Mouse (Mus musculus): ENCODE measurements around the gene Pheta1. TPM values are rescaled to one million over a fixed set of nuclear protein-coding genes. Genes with fewer than 3 reads are reported as not detected.

Pheta1 gene
- polyA plus RNA-seq, 1 experiment from 2014 or later: 22.6 TPM

DNA sequence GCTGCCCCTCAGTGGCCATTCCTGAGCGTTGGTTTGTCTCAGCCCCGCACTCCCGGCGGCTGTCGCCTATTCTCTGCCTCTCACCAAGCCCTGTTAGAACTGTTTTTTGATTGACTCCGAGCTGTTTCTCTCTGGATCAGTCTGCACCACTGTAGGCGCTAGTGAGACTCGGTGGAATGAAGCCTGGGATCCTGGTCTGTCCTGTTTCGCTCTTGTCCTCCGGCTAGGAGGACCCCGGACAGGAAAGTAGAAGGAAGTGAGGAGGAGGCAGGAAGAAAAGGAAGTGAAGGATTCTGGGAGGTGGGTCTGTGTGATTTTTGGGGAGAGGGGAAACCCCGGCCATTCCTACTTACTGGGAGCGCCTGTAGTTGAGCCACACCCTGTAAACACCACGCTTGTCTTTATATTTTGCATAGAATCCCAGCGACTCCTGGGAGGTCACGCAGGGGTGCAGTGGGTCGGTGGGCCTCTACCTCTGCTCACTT is 707 bp upstream of the Pheta1 start:
- WGBS: under 1% methylated on average over 17 of the region's 17 CpGs
- H3K9ac ChIP-seq (replicated peaks; ENCODE audit: low read depth, low read length): no peak overlapping the region
- ATAC-seq (ENCODE audit: low read depth): no peak; the same call in 1 of the 2 replicates
- H3K27ac ChIP-seq (ENCODE audit: low read depth, low read length): no peak overlapping the region
- peaks cover 24% of the 10 kb centered on the region for H3K4me1 ChIP-seq (ENCODE audit: control insufficient read depth, insufficient read depth, low read length)
- H3K9me3 ChIP-seq (ENCODE audit: control insufficient read depth, low read length): no peaks in the 10 kb centered on the region
- H3K27me3 ChIP-seq (ENCODE audit: control insufficient read depth, insufficient read depth, low read length): peaks cover 12% of the 10 kb centered on the region
- H3K36me3 ChIP-seq (ENCODE audit: control insufficient read depth, insufficient read depth, low read length): peaks cover 15% of the 10 kb centered on the region
- peak overlapping the region; percentile 88 for H3K4me3 ChIP-seq (ENCODE audit: low read depth, low read length)
- peak overlapping the region; percentile 48 for H3K4me2 ChIP-seq (ENCODE audit: low read depth, low read length)

DNA sequence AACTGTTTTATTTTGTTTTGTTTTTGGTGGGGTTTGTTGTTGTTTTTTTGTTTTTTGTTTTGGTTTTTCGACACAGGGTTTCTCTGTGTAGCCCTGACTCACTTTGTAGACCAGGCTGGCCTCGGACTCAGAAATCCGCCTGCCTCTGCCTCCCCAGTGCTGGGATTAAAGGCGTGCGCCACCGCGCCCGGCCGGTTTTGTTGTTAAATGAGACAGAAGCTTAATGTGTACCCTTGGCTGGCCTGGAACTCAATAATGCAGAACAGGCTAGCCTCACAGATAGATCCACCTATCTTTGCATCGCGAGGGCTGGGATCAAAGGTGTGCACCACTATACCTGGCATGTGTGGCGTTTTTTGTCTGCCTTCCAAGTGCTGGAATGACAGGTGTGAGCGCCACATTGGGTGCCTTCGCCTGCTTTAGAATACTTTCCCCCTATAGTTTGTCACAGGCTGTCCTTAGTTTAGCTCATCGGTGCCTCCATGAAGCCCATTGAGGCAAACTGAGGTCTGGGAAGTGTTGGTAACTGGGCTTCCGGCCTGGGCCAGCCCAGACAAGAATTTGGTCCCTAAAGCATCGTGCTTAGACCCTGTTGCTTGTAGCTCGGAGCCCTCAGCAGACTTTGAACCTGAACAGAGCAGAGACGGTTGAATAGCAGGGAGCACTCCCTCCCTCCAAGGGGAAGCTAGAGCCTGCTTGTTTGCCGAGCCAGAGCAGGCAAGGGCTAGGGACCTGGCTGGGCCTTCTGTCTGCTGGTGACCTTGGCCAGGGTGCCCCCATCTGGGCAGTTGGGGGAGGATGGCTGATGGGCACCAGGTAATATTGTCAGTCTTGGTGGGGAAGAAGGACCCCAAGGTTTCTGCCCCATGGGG is 930 bp downstream of the Pheta1 start:
- H3K9ac ChIP-seq (replicated peaks; ENCODE audit: low read depth, low read length): peak overlapping the region; percentile 79
- no peaks in the 10 kb centered on the region for H3K9me3 ChIP-seq (ENCODE audit: control insufficient read depth, low read length)
- H3K4me2 ChIP-seq (ENCODE audit: low read depth, low read length): peak overlapping the region; percentile 48
- peak overlapping the region; percentile 88 for H3K4me3 ChIP-seq (ENCODE audit: low read depth, low read length)
- no peaks in the 10 kb centered on the region for H3K27me3 ChIP-seq (ENCODE audit: control insufficient read depth, insufficient read depth, low read length)
- WGBS: 40% methylated on average over 20 of the region's 20 CpGs
- H3K36me3 ChIP-seq (ENCODE audit: control insufficient read depth, insufficient read depth, low read length): peaks cover 24% of the 10 kb centered on the region
- peaks cover 31% of the 10 kb centered on the region for H3K4me1 ChIP-seq (ENCODE audit: control insufficient read depth, insufficient read depth, low read length)
- H3K27ac ChIP-seq (ENCODE audit: low read depth, low read length): no peak overlapping the region
- no peak for ATAC-seq (ENCODE audit: low read depth)

DNA sequence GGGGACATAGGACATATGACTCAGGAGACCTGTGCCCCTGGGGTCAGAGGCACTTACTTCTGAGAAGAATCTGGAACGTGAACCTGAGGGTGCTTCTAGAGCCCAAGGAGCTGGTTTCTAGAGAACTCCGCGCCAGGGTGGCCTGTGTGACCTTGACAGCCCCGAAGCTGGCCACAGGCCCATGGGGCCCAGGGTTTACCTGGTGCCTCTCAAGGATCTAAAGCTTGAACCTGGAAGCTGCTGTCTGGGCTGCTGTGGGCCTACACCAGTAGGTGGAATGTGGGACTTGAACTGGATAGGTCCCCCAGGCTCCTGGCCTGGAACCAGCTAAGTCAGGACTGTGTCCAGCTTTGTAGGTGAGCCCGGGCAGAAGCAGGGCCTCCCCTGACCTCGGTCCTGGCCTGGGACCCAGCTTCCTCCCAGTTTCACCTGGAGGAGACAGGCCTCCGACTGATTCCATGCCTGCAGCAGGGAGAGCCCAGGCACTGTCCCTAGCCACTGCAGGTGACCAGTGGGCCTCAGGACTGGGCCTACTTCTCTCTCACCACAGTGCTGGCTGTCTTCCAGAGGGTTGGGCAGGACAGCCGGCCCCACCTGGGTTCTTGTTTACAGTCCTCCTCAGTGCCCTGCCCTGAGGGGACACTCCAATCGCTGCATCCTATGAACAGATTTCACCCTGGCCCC is 4.7 kb downstream of the Pheta1 start:
- Histone ChIP-seq H3K4me3 (ENCODE audit: low read depth, low read length) (no peak overlapping the region), H3K4me2 (ENCODE audit: low read depth, low read length) (no peak overlapping the region), H3K27me3 (ENCODE audit: control insufficient read depth, insufficient read depth, low read length) (no peaks in the 10 kb centered on the region), H3K9ac (replicated peaks; ENCODE audit: low read depth, low read length) (no peak overlapping the region), H3K9me3 (ENCODE audit: control insufficient read depth, low read length) (no peaks in the 10 kb centered on the region), H3K4me1 (ENCODE audit: control insufficient read depth, insufficient read depth, low read length) (peaks cover 25% of the 10 kb centered on the region), H3K36me3 (ENCODE audit: control insufficient read depth, insufficient read depth, low read length) (peaks cover 24% of the 10 kb centered on the region), H3K27ac (ENCODE audit: low read depth, low read length) (no peak overlapping the region)
- WGBS: 75% methylated on average over 9 of the region's 9 CpGs
- no peak for ATAC-seq (ENCODE audit: low read depth)

DNA sequence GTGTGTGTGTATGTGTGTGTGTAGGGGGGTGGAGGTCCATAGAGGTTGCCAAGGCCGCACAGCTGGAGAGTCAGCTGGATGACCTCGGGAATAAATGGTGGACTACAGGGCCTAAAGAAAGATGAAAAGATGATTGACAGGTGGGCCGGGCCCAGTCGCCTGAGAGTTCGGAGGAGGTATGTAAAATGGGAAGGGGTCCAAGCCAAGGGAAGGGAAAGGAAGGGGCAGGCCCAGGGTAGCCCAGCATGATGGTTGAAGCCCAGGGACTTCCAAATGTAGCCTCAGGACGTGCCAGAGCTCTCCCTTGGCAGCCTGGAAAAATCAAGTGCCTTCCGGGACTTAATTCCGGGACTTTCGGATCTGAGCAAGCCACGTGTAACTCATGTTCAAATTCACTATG is 6.0 kb downstream of the Pheta1 start:
- ATAC-seq (ENCODE audit: low read depth): no peak
- H3K4me2 ChIP-seq (ENCODE audit: low read depth, low read length): no peak overlapping the region
- H3K4me1 ChIP-seq (ENCODE audit: control insufficient read depth, insufficient read depth, low read length): peaks cover 20% of the 10 kb centered on the region
- H3K9me3 ChIP-seq (ENCODE audit: control insufficient read depth, low read length): no peaks in the 10 kb centered on the region
- no peak overlapping the region for H3K27ac ChIP-seq (ENCODE audit: low read depth, low read length)
- peaks cover 24% of the 10 kb centered on the region for H3K36me3 ChIP-seq (ENCODE audit: control insufficient read depth, insufficient read depth, low read length)
- H3K27me3 ChIP-seq (ENCODE audit: control insufficient read depth, insufficient read depth, low read length): no peaks in the 10 kb centered on the region
- no peak overlapping the region for H3K9ac ChIP-seq (replicated peaks; ENCODE audit: low read depth, low read length)
- no peak overlapping the region for H3K4me3 ChIP-seq (ENCODE audit: low read depth, low read length)
- WGBS: 76% methylated on average over 10 of the region's 10 CpGs

DNA sequence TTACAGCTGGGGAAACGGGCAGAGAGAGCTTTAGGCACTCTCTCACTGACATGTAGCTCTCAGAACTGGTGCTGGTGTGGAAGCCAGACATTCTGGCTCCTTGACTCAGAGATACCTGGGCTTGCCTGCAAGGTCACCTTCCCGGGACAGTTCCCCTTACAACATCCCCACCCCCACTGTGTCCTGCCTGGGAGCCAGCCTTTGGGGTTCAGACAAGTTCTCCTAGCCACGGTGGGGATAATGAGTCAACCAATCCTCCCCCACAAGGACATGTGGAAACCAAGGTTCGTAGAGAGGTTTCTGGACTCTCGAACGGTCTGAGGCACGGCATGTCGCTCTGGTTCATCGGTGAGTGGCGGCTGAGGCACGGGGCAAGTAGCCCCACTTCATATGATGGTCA is 8.0 kb downstream of the Pheta1 start:
- H3K9ac ChIP-seq (replicated peaks; ENCODE audit: low read depth, low read length): no peak overlapping the region
- H3K4me3 ChIP-seq (ENCODE audit: low read depth, low read length): no peak overlapping the region
- H3K27me3 ChIP-seq (ENCODE audit: control insufficient read depth, insufficient read depth, low read length): no peaks in the 10 kb centered on the region
- H3K9me3 ChIP-seq (ENCODE audit: control insufficient read depth, low read length): no peaks in the 10 kb centered on the region
- peaks cover 7% of the 10 kb centered on the region; the same call in 1 of the 2 replicates for H3K4me1 ChIP-seq (ENCODE audit: control insufficient read depth, insufficient read depth, low read length)
- ATAC-seq (ENCODE audit: low read depth): no peak
- 87% methylated on average over 11 of the region's 11 CpGs for WGBS
- no peak overlapping the region for H3K27ac ChIP-seq (ENCODE audit: low read depth, low read length)
- peaks cover 29% of the 10 kb centered on the region for H3K36me3 ChIP-seq (ENCODE audit: control insufficient read depth, insufficient read depth, low read length)
- no peak overlapping the region for H3K4me2 ChIP-seq (ENCODE audit: low read depth, low read length)

DNA sequence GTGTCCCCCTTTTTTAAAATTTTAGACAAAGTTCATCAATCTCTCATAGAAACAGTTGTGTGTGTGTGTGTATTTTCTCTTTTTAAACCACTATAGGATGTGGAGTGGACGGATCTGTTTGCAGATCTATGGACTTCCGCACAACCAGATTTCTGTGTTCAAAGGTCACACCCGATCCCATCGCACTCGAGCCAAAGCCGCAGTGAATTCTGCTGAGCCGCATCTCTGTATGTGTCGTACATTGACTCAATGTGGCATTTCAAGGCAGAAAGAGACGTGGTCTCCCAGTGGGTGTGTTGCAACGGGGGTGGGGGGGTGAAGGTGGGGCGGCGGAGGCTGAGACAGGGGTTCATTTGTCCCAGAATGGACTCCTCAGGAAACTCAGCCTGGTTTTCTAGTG is 9.6 kb downstream of the Pheta1 start:
- no peak for ATAC-seq (ENCODE audit: low read depth)
- no peak overlapping the region for H3K4me3 ChIP-seq (ENCODE audit: low read depth, low read length)
- H3K4me1 ChIP-seq (ENCODE audit: control insufficient read depth, insufficient read depth, low read length): peaks cover 6% of the 10 kb centered on the region; the same call in 1 of the 2 replicates
- peaks cover 15% of the 10 kb centered on the region for H3K36me3 ChIP-seq (ENCODE audit: control insufficient read depth, insufficient read depth, low read length)
- WGBS: 90% methylated on average over 12 of the region's 12 CpGs
- H3K9ac ChIP-seq (replicated peaks; ENCODE audit: low read depth, low read length): no peak overlapping the region
- H3K27ac ChIP-seq (ENCODE audit: low read depth, low read length): no peak overlapping the region
- H3K27me3 ChIP-seq (ENCODE audit: control insufficient read depth, insufficient read depth, low read length): no peaks in the 10 kb centered on the region
- no peaks in the 10 kb centered on the region for H3K9me3 ChIP-seq (ENCODE audit: control insufficient read depth, low read length)
- H3K4me2 ChIP-seq (ENCODE audit: low read depth, low read length): no peak overlapping the region

DNA sequence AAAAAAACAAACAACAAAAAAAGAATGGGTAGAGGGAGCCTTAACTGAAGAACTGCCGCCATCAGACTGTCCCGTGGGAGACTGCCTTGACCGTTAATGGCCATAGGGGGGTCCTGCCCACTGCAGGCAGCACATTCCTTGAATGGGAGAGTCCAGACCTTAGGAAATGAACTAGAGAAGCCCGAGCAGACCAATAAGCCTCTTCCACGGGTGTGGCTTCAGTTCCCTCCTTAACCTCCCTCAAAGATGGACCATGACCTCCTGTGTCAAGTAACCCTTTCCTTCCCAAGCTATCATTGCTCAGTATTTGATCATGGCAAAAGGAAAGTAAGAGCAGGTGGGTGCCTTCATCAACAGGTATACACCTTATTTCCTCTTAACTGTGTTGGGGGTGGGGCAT is 13.2 kb downstream of the Pheta1 start:
- H3K9me3 ChIP-seq (ENCODE audit: control insufficient read depth, low read length): no peaks in the 10 kb centered on the region
- H3K9ac ChIP-seq (replicated peaks; ENCODE audit: low read depth, low read length): no peak overlapping the region
- peaks cover 10% of the 10 kb centered on the region; the same call in 1 of the 2 replicates for H3K36me3 ChIP-seq (ENCODE audit: control insufficient read depth, insufficient read depth, low read length)
- H3K27ac ChIP-seq (ENCODE audit: low read depth, low read length): no peak overlapping the region
- ATAC-seq (ENCODE audit: low read depth): no peak
- no peaks in the 10 kb centered on the region for H3K4me1 ChIP-seq (ENCODE audit: control insufficient read depth, insufficient read depth, low read length)
- no peaks in the 10 kb centered on the region for H3K27me3 ChIP-seq (ENCODE audit: control insufficient read depth, insufficient read depth, low read length)
- no peak overlapping the region for H3K4me2 ChIP-seq (ENCODE audit: low read depth, low read length)
- H3K4me3 ChIP-seq (ENCODE audit: low read depth, low read length): no peak overlapping the region
- 59% methylated on average over 5 of the region's 5 CpGs for WGBS

DNA sequence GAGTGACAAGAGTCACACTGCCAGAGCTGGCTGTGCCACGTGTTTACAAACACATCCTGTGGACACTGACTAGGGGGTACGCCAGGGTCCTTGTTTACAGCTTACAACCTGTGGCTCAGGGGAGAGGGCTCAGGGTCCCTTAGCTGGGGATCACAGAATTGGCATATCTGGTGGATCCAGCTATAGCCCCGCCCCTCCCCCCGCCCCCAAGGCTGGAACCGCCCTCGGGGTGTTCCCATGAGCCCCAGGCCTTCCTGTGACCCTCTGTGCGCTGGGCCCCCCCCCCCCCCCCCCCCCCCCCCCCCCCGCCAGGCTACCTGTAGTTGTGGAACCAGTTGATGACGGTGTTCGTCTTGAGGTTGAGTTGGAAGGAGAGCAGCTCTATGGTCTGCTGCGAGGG is 15.5 kb downstream of the Pheta1 start:
- no peak for ATAC-seq (ENCODE audit: low read depth)
- Histone ChIP-seq H3K36me3 (ENCODE audit: control insufficient read depth, insufficient read depth, low read length) (peaks cover 10% of the 10 kb centered on the region; the same call in 1 of the 2 replicates), H3K4me2 (ENCODE audit: low read depth, low read length) (no peak overlapping the region)

DNA sequence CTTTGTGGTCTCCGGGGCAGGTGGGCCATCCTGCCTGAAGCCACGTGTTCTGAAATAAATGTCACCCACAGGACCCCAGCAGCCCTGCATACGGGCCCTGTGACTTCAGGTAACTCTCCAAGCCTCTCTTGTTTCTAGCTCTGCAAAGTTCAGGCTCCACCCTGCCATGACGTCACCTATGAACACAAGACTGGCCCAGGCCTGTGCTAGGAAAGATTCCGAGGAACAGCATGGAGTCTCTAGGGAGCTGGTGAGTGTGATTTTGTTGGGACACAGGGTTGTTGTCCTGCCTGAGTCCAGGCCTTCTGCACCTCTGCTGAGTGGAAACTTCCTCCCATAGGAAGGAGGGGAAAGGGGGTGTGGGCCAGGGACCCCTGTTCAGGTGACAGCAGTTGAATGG is 19.2 kb downstream of the Pheta1 start:
- no peak overlapping the region for H3K9ac ChIP-seq (replicated peaks; ENCODE audit: low read depth, low read length)
- no peak overlapping the region for H3K4me2 ChIP-seq (ENCODE audit: low read depth, low read length)
- H3K27me3 ChIP-seq (ENCODE audit: control insufficient read depth, insufficient read depth, low read length): no peaks in the 10 kb centered on the region
- WGBS: 78% methylated on average over 5 of the region's 5 CpGs
- no peak for ATAC-seq (ENCODE audit: low read depth)
- no peaks in the 10 kb centered on the region for H3K4me1 ChIP-seq (ENCODE audit: control insufficient read depth, insufficient read depth, low read length)
- no peaks in the 10 kb centered on the region for H3K9me3 ChIP-seq (ENCODE audit: control insufficient read depth, low read length)
- H3K27ac ChIP-seq (ENCODE audit: low read depth, low read length): no peak overlapping the region
- H3K4me3 ChIP-seq (ENCODE audit: low read depth, low read length): no peak overlapping the region
- 0 out of 2 replicates have a peak, but pooled peaks cover 2% of the 10 kb centered on the region for H3K36me3 ChIP-seq (ENCODE audit: control insufficient read depth, insufficient read depth, low read length)

More for the DNA sequence above, 15.5 kb downstream of the Pheta1 start:
- H3K4me3 ChIP-seq (ENCODE audit: low read depth, low read length): no peak overlapping the region
- no peak overlapping the region for H3K9ac ChIP-seq (replicated peaks; ENCODE audit: low read depth, low read length)
- no peaks in the 10 kb centered on the region for H3K27me3 ChIP-seq (ENCODE audit: control insufficient read depth, insufficient read depth, low read length)
- 30% methylated on average over 8 of the region's 11 CpGs for WGBS
- no peaks in the 10 kb centered on the region for H3K4me1 ChIP-seq (ENCODE audit: control insufficient read depth, insufficient read depth, low read length)
- no peak overlapping the region for H3K27ac ChIP-seq (ENCODE audit: low read depth, low read length)
- no peaks in the 10 kb centered on the region for H3K9me3 ChIP-seq (ENCODE audit: control insufficient read depth, low read length)
